Comparison of ENCODE assay signal across 9 mouse cellular contexts in the genomic region with DNA sequence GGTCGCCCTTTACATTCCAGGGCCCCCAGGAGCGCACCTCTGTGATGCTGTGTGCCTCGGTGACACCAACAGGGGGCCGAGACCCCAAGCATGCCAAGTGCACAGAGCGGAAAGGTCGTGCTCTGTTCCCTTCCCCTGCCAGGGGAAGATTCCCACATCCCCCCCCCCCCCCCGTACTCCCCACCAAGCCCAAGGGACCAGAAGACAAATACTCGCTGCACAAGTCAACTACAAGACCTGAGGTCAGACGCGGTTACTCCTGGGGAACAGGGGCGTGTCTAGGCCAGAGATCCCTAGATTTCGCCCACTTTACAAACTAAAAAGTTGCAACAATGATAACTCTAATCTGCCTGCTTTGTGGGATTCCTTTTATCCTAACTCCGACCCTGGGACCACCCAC. TPM values are rescaled to one million over a fixed set of nuclear protein-coding genes. Genes with fewer than 3 reads are reported as not detected.
DNase-seq lines count a peak whose midpoint lies in the region; ATAC-seq and TF ChIP-seq lines count a peak whose summit lies in the region.
"Had no signal": no experiment of that assay in that cellular context is flagged by ENCODE, and none has a peak within 500 bp of the region (broad histone marks: within the 10 kb centered on the region; RNA-seq: fewer than 3 reads in every experiment).

No protein-coding gene starts in this region.

- H3K36me3 ChIP-seq in liver, adult 2 months (ENCODE audit: control insufficient read depth, insufficient read depth, low read length) = no peaks in the 10 kb centered on the region
- no peaks in the 10 kb centered on the region for H3K36me3 ChIP-seq in limb, embryonic 11.5 days (ENCODE audit: control insufficient read depth, insufficient read depth, low read length)
- H3K36me3 ChIP-seq in neural tube, embryonic 15.5 days = no peaks in the 10 kb centered on the region

- TF ChIP-seq POLR2A in liver, adult 2 months (IDR thresholded peaks at IDR 0.05; ENCODE audit: extremely low read depth, insufficient read depth, low read length) = no peak
- TF ChIP-seq POLR2A in embryonic fibroblast, embryonic 13.5 days (IDR thresholded peaks at IDR 0.05; ENCODE audit: low read depth, low read length) = no peak

- H3K27ac ChIP-seq in liver, adult 2 months (replicated peaks; ENCODE audit: insufficient read depth, low read depth, low read length) = peak overlapping the region; percentile 67
- no peak overlapping the region for H3K27ac ChIP-seq in embryonic fibroblast, embryonic 13.5 days (ENCODE audit: insufficient read depth, low read length)
- no peak overlapping the region for H3K27ac ChIP-seq in limb, embryonic 11.5 days (replicated peaks; ENCODE audit: low read depth, low read length)
- peak overlapping the region; percentile 61; the same call in 1 of the 2 replicates for H3K27ac ChIP-seq in neural tube, embryonic 15.5 days (replicated peaks)

- H3K4me3 ChIP-seq in liver, adult 2 months (ENCODE audit: insufficient read depth, low read depth, low read length) = peak overlapping the region; percentile 61
- peak overlapping the region; percentile 48 for H3K4me3 ChIP-seq in embryonic fibroblast, embryonic 13.5 days (ENCODE audit: insufficient read depth, low read length)
- H3K4me3 ChIP-seq in limb, embryonic 11.5 days (ENCODE audit: low read depth, low read length) = peak overlapping the region; percentile 77
- H3K4me3 ChIP-seq in neural tube, embryonic 15.5 days (replicated peaks) = peak overlapping the region; percentile 54

- TF ChIP-seq CTCF in liver, adult 2 months (IDR thresholded peaks at IDR 0.05; ENCODE audit: low read depth, low read length) = no peak
- TF ChIP-seq CTCF in embryonic fibroblast, embryonic 13.5 days (IDR thresholded peaks at IDR 0.05; ENCODE audit: borderline replicate concordance, insufficient read depth, low read length) = no peak

- ATAC-seq in limb, embryonic 11.5 days (ENCODE audit: insufficient number of reproducible peaks, low FRiP score, low TSS enrichment, low read depth) = 0 out of 2 replicates have a peak, but pooled peaks have one; percentile 8
- ATAC-seq in neural tube, embryonic 15.5 days (ENCODE audit: low FRiP score) = no peak
- no peak for ATAC-seq in erythroid progenitor cell, adult 5-6 weeks (replicated peaks; ENCODE audit: low FRiP score, poor library complexity, severe bottlenecking)

- H3K79me2 ChIP-seq in liver, adult 2 months (ENCODE audit: control insufficient read depth, insufficient read depth, low read length) = peaks cover 24% of the 10 kb centered on the region; the same call in 1 of the 2 replicates

- peaks cover 37% of the 10 kb centered on the region for H3K4me1 ChIP-seq in liver, adult 2 months (ENCODE audit: control insufficient read depth, insufficient read depth, low read length)
- H3K4me1 ChIP-seq in embryonic fibroblast, embryonic 13.5 days (ENCODE audit: control insufficient read depth, insufficient read depth, low read length) = no peaks in the 10 kb centered on the region
- H3K4me1 ChIP-seq in limb, embryonic 11.5 days (ENCODE audit: control insufficient read depth, insufficient read depth, low read length) = peaks cover 41% of the 10 kb centered on the region
- peaks cover 46% of the 10 kb centered on the region for H3K4me1 ChIP-seq in neural tube, embryonic 15.5 days

- peak overlapping the region; percentile 80 for H3K9ac ChIP-seq in liver, adult 2 months (ENCODE audit: low read depth, low read length)
- peak overlapping the region; percentile 70; the same call in 1 of the 2 replicates for H3K9ac ChIP-seq in limb, embryonic 11.5 days (ENCODE audit: low read length)
- H3K9ac ChIP-seq in neural tube, embryonic 15.5 days (replicated peaks) = peak overlapping the region; percentile 47

- WGBS in liver, adult 2 months = 2% methylated on average over 13 of the region's 13 CpGs
- WGBS in limb, embryonic 11.5 days = 0% methylated on average over 12 of the region's 13 CpGs
- 0% methylated on average over 13 of the region's 13 CpGs for WGBS in neural tube, embryonic 15.5 days

- peak overlapping the region; percentile 98 for H3K4me2 ChIP-seq in limb, embryonic 11.5 days (ENCODE audit: low read depth, severe bottlenecking)
- H3K4me2 ChIP-seq in neural tube, embryonic 15.5 days = peak overlapping the region; percentile 97

- DNase-seq in liver, adult 2 months (ENCODE audit: extremely low read depth, low read depth, low spot score) = peak; percentile 53
- DNase-seq in liver = no peak
- DNase-seq in limb, embryonic 11.5 days (ENCODE audit: low spot score) = no peak
- no peak for DNase-seq in gastrocnemius, postnatal 14 days
- no peak for DNase-seq in frontal cortex, postnatal 10 days (ENCODE audit: low spot score in 2 of 2)

- no peaks in the 10 kb centered on the region for H3K9me3 ChIP-seq in limb, embryonic 11.5 days (ENCODE audit: control insufficient read depth, low read length)
- no peaks in the 10 kb centered on the region for H3K9me3 ChIP-seq in neural tube, embryonic 15.5 days (replicated peaks)

- intact Hi-C loops in gastrocnemius, postnatal 14 days (cut with DNase I; ENCODE audit: low total_unique reads) = no loop called here

- H3K27me3 ChIP-seq in liver, adult 2 months (ENCODE audit: control insufficient read depth, insufficient read depth, low read length) = no peaks in the 10 kb centered on the region
- H3K27me3 ChIP-seq in limb, embryonic 11.5 days (ENCODE audit: control insufficient read depth, insufficient read depth, low read length) = no peaks in the 10 kb centered on the region
- H3K27me3 ChIP-seq in neural tube, embryonic 15.5 days (replicated peaks) = peaks cover 73% of the 10 kb centered on the region

RNA-seq across cellular contexts. Expression of gene Atoh8, which starts 1.4 kb away (rescaled TPM):
- 5.1 and 15.4 TPM in 2 replicates for total RNA-seq in liver, adult 2 months (2014; rRNA removed)
- 22.9 and 28.7 TPM in 2 replicates for polyA plus RNA-seq in liver, adult 2 months (2012; rRNA removed)
- 14.0 and 16.2 TPM in 2 replicates for polyA plus RNA-seq in embryonic fibroblast, embryonic 13.5 days (2011; ENCODE audit: insufficient read length, low read depth, missing spikeins)
- 22.3 and 22.9 TPM in 2 replicates for polyA plus RNA-seq in limb, embryonic 11.5 days (2014; fragmentation: Nextera tagmentation; extraction: Ambion mirVana)
- 3.1 and 5.1 TPM in 2 replicates for polyA plus RNA-seq in neural tube, embryonic 15.5 days (2015; fragmentation: Nextera tagmentation; extraction: Ambion mirVana)
- total RNA-seq in erythroid progenitor cell, adult 5-6 weeks (2015; ENCODE audit: low replicate concordance) = not detected in 2 replicates
- not detected in 2 replicates for total RNA-seq in erythroid progenitor cell, adult 5-6 weeks (2017; ENCODE audit: low replicate concordance)
- total RNA-seq in gastrocnemius, postnatal 14 days (2021) = 1 to 10 TPM; 5.3 to 7.1 TPM
- total RNA-seq: hematopoietic stem cell, adult 5-6 weeks had no signal

Comparison
In these comparisons a context has a peak if more than half of its experiments do, and no peak if none do; other contexts are left out.
1. H3K27ac ChIP-seq: peak in liver, adult 2 months (single experiment) and neural tube, embryonic 15.5 days (single experiment); none in embryonic fibroblast, embryonic 13.5 days (single experiment) and limb, embryonic 11.5 days (single experiment).
2. Peak in every context shown above with its lines, with median percentiles within 50 percentile points of each other: H3K4me3 ChIP-seq and H3K9ac ChIP-seq.